Mouse (Mus musculus) left cerebral cortex, adult 11 months (tissue): ENCODE measurements around the gene Serpina10.
"Not testable (repeated sequence)": the region's sequence is repeated elsewhere in the genome, so short reads cannot be mapped to it uniquely, and the experiment has no call there.

ENCODE experiments used
- DNase-seq: peaks from one replicate; pipeline ENCODE4 v3.0.0; 2022; ENCODE audit warnings: low spot score

Serpina10 gene

DNA sequence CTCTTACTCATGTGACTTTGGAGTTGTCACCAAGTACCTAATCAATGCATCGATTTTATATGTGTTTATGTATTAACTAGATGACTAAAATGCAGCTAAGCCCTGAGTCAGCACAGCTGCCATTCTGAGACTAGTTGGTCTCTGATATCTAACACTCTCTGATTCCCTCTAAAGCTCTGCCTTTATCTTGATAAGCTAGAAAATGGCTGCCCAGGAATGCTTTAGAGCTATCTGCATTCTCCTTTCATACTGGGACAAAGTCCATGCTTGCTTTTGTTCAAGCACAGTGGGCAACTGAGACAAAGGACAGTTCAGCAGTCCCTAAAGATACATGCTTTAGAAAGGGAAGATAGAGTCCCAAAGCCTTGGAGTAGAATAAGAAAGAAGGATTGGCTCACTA is 16.1 kb downstream of the Serpina10 start:
- DNase-seq, result no peak

DNA sequence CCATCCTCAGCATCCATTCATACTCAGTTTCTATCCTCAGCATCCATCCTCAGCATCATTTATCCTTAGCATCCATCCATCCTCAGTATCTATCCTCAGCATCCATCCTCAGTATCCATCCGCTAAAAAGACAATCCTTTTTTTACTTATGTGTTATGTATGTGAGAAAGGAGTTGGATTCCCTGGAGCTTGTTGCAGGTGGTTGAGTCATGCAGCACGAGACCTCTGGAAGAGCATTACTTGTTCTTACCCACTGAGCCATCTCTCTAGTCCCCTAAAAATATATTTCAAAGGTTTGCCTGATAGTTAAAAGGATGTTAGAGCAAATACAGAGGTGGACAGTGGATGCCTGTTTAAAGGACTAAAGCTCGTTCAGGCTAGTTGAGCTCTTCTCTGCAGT is 29.4 kb downstream of the Serpina10 start:
- DNase-seq, result no peak

DNA sequence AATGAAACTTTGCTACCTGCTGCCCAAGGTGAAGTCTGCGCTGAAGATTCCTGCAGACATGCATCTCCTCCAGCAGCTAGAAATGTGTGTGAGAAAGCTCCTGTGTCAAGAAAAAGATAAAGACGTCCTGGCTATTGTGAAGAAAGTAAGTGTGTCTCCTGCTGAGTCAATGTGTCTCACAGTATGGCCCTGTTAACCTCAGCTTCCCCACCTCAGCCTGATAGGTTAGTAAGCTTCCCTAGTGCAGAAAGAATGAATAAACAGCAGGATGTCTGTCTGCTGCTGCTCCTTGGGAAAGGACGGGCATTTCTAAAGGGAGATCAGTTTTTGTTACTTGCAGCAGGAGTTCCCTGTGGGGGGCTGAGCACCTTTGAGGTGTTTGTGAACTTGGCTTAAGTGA is 30.9 kb downstream of the Serpina10 start:
- no peak for DNase-seq

DNA sequence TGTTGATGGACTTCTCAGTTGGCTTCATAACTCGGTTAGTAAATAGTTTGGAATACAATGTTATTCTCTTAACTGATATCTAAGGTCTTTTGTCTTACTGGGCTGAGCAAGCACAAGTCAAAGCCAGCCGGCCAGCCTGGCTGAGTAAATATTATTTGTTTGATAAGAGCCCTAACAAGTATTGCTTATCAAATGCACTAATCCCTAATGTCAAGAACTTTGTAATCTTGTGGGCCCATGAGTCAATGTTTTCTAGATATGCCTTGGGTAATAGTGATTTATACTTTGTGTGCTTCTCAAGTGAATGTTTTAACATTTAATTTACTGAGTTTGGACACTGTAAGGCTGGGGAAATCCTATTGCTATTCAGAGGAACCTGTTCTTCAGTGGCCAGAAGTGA is 32.8 kb downstream of the Serpina10 start:
- no peak for DNase-seq

DNA sequence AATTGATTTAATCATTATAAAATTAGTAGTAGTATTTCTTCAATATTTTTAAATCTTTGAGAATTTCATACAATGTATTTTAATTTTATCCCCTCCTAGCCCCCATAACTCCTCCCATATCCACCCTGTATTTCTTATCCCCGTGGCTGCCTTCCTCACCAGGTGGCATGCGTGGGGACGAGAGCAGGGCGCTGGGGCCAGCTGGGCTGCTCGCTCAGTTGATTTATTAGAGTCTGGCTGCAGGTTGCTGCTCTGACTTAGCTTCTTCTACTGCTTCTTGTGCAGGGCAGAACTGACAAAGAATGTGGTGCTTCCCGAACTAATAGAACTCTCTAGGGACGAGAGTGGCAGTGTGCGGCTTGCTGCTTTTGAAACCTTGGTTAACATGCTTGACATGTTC is 47.5 kb downstream of the Serpina10 start:
- DNase-seq, result no peak

DNA sequence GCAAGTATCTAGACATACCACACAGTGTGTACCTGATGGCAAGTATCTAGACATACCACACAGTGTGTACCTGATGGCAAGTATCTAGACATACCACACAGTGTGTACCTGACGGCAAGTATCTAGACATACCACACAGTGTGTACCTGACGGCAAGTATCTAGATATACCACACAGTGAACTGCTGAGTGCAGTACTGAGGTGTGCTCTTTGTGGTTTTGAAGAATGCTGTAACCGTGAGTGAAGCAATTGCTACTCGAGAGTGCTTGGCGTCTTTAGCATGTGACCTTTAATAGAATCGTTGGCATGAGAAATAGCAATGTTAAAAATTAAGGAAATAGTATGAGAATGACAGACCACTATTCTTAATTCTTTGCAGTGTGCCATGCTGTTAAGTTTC is 53.1 kb downstream of the Serpina10 start:
- not testable (repeated sequence) for DNase-seq

DNA sequence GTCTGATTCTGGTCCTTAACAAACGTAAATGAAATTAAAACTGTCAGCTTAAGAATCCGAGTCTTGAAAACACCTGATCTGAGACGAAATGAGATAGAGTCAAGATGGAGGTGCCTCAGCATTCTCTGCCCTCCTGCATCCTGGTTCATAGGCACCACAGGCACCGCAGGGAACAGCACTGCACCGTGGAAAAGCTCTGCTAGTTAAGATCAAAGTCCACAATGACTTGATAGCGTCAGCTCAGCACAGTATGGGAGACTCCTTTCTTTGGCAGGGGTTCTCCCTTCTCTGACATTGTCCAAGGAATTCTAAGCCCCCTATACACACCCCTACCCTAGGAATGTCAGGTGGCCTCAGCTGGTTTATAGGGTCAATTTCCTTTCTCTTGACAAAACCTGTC is 61.6 kb downstream of the Serpina10 start:
- no peak for DNase-seq

DNA sequence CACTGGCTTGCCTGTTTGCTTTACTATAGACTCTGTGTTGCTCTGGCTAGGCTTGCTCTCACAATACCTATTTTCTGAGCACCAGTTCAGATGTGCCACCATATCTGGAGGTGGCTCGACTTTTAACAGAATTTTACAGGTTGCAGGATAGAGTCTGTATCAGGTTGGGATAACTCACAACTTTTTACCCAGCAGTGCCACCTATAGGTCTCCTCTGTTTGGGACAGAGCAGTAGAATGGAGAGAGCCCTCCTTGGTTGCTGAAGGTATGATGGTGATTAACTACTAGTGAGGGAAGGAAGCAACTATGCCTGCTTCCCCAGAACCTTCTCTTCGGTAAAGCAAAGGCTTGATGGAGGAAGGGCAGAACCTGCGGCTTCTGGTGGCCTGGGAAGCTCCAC is 64.1 kb downstream of the Serpina10 start:
- DNase-seq, result no peak

DNA sequence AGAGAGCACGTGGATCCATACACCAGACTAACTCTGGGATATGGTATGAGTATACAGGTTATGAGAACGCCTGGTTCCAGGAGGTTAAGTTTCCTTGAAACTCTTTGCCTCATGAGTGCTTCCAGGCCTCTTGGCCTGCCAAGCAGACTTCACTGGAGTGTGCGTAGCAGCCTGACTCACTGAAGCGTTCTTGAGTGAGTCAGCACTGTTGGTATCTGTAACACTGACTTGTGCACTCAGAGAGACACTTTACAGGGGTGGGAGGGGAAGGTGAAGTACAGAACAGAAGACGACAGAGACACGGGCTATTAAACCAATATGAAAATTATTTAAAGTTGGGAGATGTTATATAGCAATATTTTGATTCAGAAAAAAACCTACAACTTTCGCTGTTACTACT is 66.1 kb downstream of the Serpina10 start:
- no peak for DNase-seq
